Mouse (Mus musculus) gastrocnemius, postnatal 25 days (tissue): Measurements from ENCODE around the gene Gaa. TPM values are rescaled to one million over a fixed set of nuclear protein-coding genes. Genes with fewer than 3 reads are reported as not detected.
A peak's percentile ranks its signal among the peaks of the same experiment; 100 is the strongest.

Source experiments
- DNase-seq: peaks from one replicate; pipeline ENCODE4 v3.0.0; 2022
- total RNA-seq, 2 experiments: library from RNA; stranded (reverse); gene quantifications; 1 replicate in 1 of 2; 2 replicates in 1 of 2; pipeline ENCODE4 v1.2.3; 2021

Gene Gaa
- total RNA-seq, 2 experiments from 2014 or later = 110 to 138 TPM

GRCm38 (mm10) chr11:119300986-119301385, 33.3 kb downstream of the Gaa start:
- DNase-seq = no peak

- no peak for DNase-seq
Measured at GRCm38 (mm10) chr11:119304904-119305712, 37.4 kb downstream of the Gaa start.

GRCm38 (mm10) chr11:119306762-119307657, 39.3 kb downstream of the Gaa start:
- DNase-seq = no peak

GRCm38 (mm10) chr11:119307658-119307867, 39.9 kb downstream of the Gaa start, which contains the start of gene Card14:
TSS of gene Card14 (plus strand) at chr11:119307768.
- DNase-seq = no peak

GRCm38 (mm10) chr11:119307916-119308315, 40.2 kb downstream of the Gaa start:
- DNase-seq = no peak

- DNase-seq = no peak
Measured at GRCm38 (mm10) chr11:119310621-119311020, 42.9 kb downstream of the Gaa start.

- DNase-seq = peak; percentile 22
Measured at GRCm38 (mm10) chr11:119314252-119314936, 46.7 kb downstream of the Gaa start.

GRCm38 (mm10) chr11:119316720-119317119, 49.0 kb downstream of the Gaa start:
- DNase-seq = peak; percentile 69

GRCm38 (mm10) chr11:119322521-119322920, 54.8 kb downstream of the Gaa start:
- no peak for DNase-seq

GRCm38 (mm10) chr11:119325068-119325467, 57.4 kb downstream of the Gaa start:
- no peak for DNase-seq

- DNase-seq = no peak
Measured at GRCm38 (mm10) chr11:119330592-119330991, 62.9 kb downstream of the Gaa start.

- DNase-seq = no peak
Measured at GRCm38 (mm10) chr11:119331970-119332369, 64.3 kb downstream of the Gaa start.

Other genes with a start within 250 kb of the Gaa start
- 1 to 10 TPM in 1 of 2 experiments, under 1 TPM in 1; 0.69 to 1.4 TPM for gene Cbx2, start 244.9 kb upstream of the Gaa start, total RNA-seq
- gene Cbx8, start 226.9 kb upstream of the Gaa start, total RNA-seq = 1 to 10 TPM; 1.4 to 1.8 TPM
- 1 to 10 TPM; 2.4 to 3.5 TPM for gene Cbx4, start 181.7 kb upstream of the Gaa start, total RNA-seq
- 10 to 100 TPM; 16.1 to 20.9 TPM for gene Tbc1d16, start 39.4 kb upstream of the Gaa start, total RNA-seq
- under 1 TPM in 1 of 2 experiments, not detected in 1; 0.41 TPM for gene Ccdc40, start 39.3 kb upstream of the Gaa start, total RNA-seq
- gene Eif4a3, start 32.2 kb downstream of the Gaa start, total RNA-seq = 10 to 100 TPM; 29.9 to 36.9 TPM
- gene Card14, start 39.9 kb downstream of the Gaa start, total RNA-seq = under 1 TPM; 0.43 to 0.51 TPM
- gene Sgsh, start 87.6 kb downstream of the Gaa start, total RNA-seq = 1 to 10 TPM; 3.1 to 3.3 TPM
- 1 to 10 TPM; 2.4 to 3.5 TPM for gene Slc26a11, start 87.7 kb downstream of the Gaa start, total RNA-seq
- 1 to 10 TPM; 5.2 to 5.7 TPM for gene Rnf213, start 125.2 kb downstream of the Gaa start, total RNA-seq
- gene Endov, start 223.5 kb downstream of the Gaa start, total RNA-seq = 1 to 10 TPM; 3.9 to 4.8 TPM